Mouse (Mus musculus) left cerebral cortex, postnatal 36 days (tissue): ENCODE data around the gene Gm49403. TPM values are rescaled to one million over a fixed set of nuclear protein-coding genes. Genes with fewer than 3 reads are reported as not detected.

Source experiments
- microRNA-seq: library from miRNA; unstranded; fragments of <30 nt; microRNA quantifications from one replicate; pipeline ENCODE4 v1.2.0, GENCODE M21; 2022
- total RNA-seq, 2 experiments: library from RNA; stranded (reverse); gene quantifications; 2 replicates each; pipeline ENCODE4 v1.2.3; 2021

The Gm49403 gene
- total RNA-seq, 2 experiments from 2014 or later: not detected

Small RNA genes within 50 kb of the gene (microRNA-seq; reads per million reads assigned to microRNA genes)
- not detected for gene Mir5136

Other genes starting within 250 kb of the Gm49403 start
- 100 to 1,000 TPM; 157 to 166 TPM for gene Chrm1, start 220.1 kb upstream of the Gm49403 start, total RNA-seq
- 100 to 1,000 TPM; 151 to 173 TPM for gene Slc3a2, start 160.6 kb upstream of the Gm49403 start, total RNA-seq
- gene Wdr74, start 148.1 kb upstream of the Gm49403 start, total RNA-seq: 10 to 100 TPM; 50.8 to 55.2 TPM
- 1 to 10 TPM in 1 of 2 experiments, not detected in 1; 3.4 TPM for gene 1700092M07Rik, start 143.2 kb upstream of the Gm49403 start, total RNA-seq
- 10 to 100 TPM; 57.9 to 81.8 TPM for gene Stx5a, start 142.5 kb upstream of the Gm49403 start, total RNA-seq
- 10 to 100 TPM; 68.5 to 99.7 TPM for gene Nxf1, start 126.9 kb upstream of the Gm49403 start, total RNA-seq
- gene Tmem223, start 112.9 kb upstream of the Gm49403 start, total RNA-seq: 10 to 100 TPM; 68.5 to 75.9 TPM
- gene Tmem179b, start 109.5 kb upstream of the Gm49403 start, total RNA-seq: 10 to 100 TPM in 1 of 2 experiments, 1 to 10 TPM in 1; 8.9 to 11.0 TPM
- 10 to 100 TPM; 12.5 to 14.4 TPM for gene Taf6l, start 97.5 kb upstream of the Gm49403 start, total RNA-seq
- gene Polr2g, start 85.4 kb upstream of the Gm49403 start, total RNA-seq: 100 to 1,000 TPM; 102 to 107 TPM
- 1 to 10 TPM; 4.9 to 6.3 TPM for gene Zbtb3, start 81.4 kb upstream of the Gm49403 start, total RNA-seq
- 10 to 100 TPM; 33.1 to 33.3 TPM for gene Ttc9c, start 64.6 kb upstream of the Gm49403 start, total RNA-seq
- gene Hnrnpul2, start 63.9 kb upstream of the Gm49403 start, total RNA-seq: 100 to 1,000 TPM; 110 to 118 TPM
- not detected for gene AC129217.1, start 54.2 kb upstream of the Gm49403 start, total RNA-seq
- 100 to 1,000 TPM; 118 TPM for gene Bscl2, start 46.5 kb upstream of the Gm49403 start, total RNA-seq
- gene Gng3, start 44.7 kb upstream of the Gm49403 start, total RNA-seq: 100 to 1,000 TPM; 190 to 230 TPM
- gene Lrrn4cl, start 33.2 kb upstream of the Gm49403 start, total RNA-seq: 1 to 10 TPM; 1.3 to 1.6 TPM
- gene Ubxn1, start 12.4 kb upstream of the Gm49403 start, total RNA-seq: 100 to 1,000 TPM in 1 of 2 experiments, 10 to 100 TPM in 1; 92.2 to 101 TPM
- 10 to 100 TPM; 32.1 to 39.8 TPM for gene Uqcc3, start 3.0 kb upstream of the Gm49403 start, total RNA-seq
- gene Lbhd1, start 198 bp upstream of the Gm49403 start, total RNA-seq: 1 to 10 TPM; 4.8 to 5.0 TPM
- 10 to 100 TPM; 21.6 to 26.6 TPM for gene 1810009A15Rik, start 4.9 kb downstream of the Gm49403 start, total RNA-seq
- 1 to 10 TPM in 1 of 2 experiments, not detected in 1; 7.6 TPM for gene Gm49416, start 5.0 kb downstream of the Gm49403 start, total RNA-seq
- gene Ints5, start 9.1 kb downstream of the Gm49403 start, total RNA-seq: 10 to 100 TPM; 22.4 to 25.3 TPM
- gene Ganab, start 14.1 kb downstream of the Gm49403 start, total RNA-seq: 100 to 1,000 TPM in 1 of 2 experiments, 10 to 100 TPM in 1; 95.3 to 102 TPM
- 100 to 1,000 TPM; 167 to 187 TPM for gene B3gat3, start 36.4 kb downstream of the Gm49403 start, total RNA-seq
- gene Rom1, start 45.4 kb downstream of the Gm49403 start, total RNA-seq: 1 to 10 TPM; 7.0 to 7.2 TPM
- 10 to 100 TPM in 1 of 2 experiments, 1 to 10 TPM in 1; 9.6 to 12.6 TPM for gene Eml3, start 45.6 kb downstream of the Gm49403 start, total RNA-seq
- gene Mta2, start 57.9 kb downstream of the Gm49403 start, total RNA-seq: 10 to 100 TPM; 43.9 to 52.0 TPM
- 10 to 100 TPM; 17.5 to 21.5 TPM for gene Tut1, start 69.9 kb downstream of the Gm49403 start, total RNA-seq
- gene Eef1g, start 83.1 kb downstream of the Gm49403 start, total RNA-seq: 100 to 1,000 TPM; 219 to 232 TPM
- 10 to 100 TPM; 16.6 to 32.1 TPM for gene Ahnak, start 105.4 kb downstream of the Gm49403 start, total RNA-seq
- gene Scgb1a1, start 204.0 kb downstream of the Gm49403 start, total RNA-seq: not detected